Mouse (Mus musculus) heart, adult 2 months (tissue): ENCODE results near the gene Duxbl2.
"Not testable (repeated sequence)": the region's sequence is repeated elsewhere in the genome, so short reads cannot be mapped to it uniquely, and the experiment has no call there.

Experiments used
- CTCF ChIP-seq: fragments of 200-600 bp; IDR thresholded peaks from 2 replicates; pipeline ENCODE4 v1.8.1; 2022; ENCODE audit warnings: antibody characterized with exemption, mild to moderate bottlenecking, moderate library complexity
- EP300 ChIP-seq: fragments of 200-500 bp; IDR thresholded peaks from 2 replicates; pipeline ENCODE4 v1.6.1; 2011; ENCODE audit warnings: low read depth, low read length, control low read depth; ENCODE audit not compliant: insufficient read depth
- POLR2A ChIP-seq: fragments of 200-500 bp; IDR thresholded peaks from 2 replicates; pipeline ENCODE4 v1.6.1; 2011; ENCODE audit warnings: mild to moderate bottlenecking, low read depth, low read length, control low read depth; ENCODE audit not compliant: insufficient read depth

DNA sequence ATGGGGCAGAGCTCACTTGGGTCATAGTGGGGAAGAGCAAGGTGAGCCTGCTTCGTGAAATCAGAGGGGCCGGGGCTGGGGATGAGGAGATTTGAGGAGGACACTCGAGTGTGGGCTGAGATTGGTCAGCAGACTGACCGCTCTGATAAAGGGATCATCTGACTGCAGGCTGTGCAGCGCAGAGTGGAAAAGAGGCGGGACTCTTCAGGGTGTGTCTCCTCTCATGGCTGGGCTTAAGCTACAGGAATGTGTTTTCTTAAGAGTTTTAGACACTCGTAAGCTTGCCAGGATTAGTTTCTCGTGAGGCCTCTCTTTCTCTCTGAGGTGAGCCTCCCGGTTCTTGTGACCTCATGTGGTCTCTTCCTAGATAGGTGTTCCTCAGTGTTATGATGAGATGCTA, 43.0 kb downstream of the Duxbl2 start:
- not testable (repeated sequence) for TF ChIP-seq CTCF, EP300, POLR2A
